Mouse (Mus musculus) lung, postnatal 14 days (tissue): ENCODE data around the gene Ubr3.

Source experiments
- DNase-seq: peaks from one replicate; pipeline ENCODE4 v3.0.0; 2021

The Ubr3 gene

DNA sequence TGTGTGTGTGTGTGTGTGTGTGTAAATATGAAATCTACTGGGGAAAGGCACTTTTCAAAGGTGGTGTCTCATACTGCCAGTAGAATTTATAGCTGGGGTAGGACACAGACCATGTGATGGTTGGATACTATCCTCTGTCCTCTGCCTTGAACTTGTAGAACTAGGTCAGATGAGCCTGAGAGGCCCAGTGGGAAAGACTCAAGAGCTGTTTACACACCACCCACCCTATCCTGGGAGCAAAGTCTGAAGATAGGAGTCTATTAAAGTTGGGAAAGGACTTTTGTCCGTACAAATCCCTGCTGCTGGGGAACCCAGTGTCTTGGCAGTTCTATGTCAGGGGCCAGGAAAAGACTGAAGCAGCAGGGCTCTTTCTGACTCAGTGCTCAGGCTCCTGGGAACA is 138.3 kb downstream of the Ubr3 start:
- no peak for DNase-seq

GRCm38 (mm10) chr2:70037221-70037620 is 140.2 kb downstream of the Ubr3 start:
- peak; percentile 39 for DNase-seq

- DNase-seq, result no peak
These were observed 141.7 kb downstream of the Ubr3 start, which contains the start of gene Myo3b for GRCm38 (mm10) chr2:70038752-70039151. Gene Myo3b, plus strand, starts transcription at chr2:70039126.

DNA sequence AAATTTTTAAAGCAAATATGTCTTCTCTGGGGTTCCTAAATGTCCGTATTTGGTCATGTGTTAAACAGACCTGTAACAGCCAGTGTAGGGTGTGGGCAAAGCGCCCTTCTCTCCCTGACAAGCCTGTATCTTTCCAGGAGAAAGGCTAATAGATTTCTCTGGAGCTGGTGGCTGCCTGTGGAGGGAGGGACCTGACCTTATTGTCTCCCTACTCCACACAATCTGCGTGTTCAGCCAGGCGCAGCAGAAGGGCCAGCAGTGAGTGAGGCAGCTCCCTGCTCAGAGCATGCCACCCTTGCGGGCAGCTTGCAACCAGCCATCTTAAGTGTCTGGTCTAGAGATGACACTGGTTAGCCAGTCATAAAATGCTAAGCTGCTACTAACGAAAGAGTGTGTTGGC is 147.4 kb downstream of the Ubr3 start:
- DNase-seq, result no peak

DNA sequence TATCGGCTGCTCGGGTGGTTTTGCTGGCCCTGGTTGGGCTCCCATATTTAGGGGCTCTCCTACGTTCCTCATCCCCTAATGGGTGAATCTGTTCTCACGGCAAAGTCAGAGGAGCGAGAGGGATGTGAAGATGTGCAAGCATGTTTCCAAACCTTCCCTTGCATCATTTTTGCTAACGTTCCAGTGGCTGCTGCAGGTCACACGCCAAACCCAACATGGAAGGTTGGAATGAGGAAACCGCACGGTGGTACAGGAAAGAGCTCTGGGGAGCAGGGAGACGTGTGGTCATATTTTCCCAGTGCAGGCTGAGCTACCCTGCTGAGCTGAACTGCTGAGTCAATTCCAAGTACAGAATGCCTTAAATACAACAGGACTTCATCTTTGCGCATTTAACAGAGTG is 150.8 kb downstream of the Ubr3 start:
- DNase-seq, result no peak

DNA sequence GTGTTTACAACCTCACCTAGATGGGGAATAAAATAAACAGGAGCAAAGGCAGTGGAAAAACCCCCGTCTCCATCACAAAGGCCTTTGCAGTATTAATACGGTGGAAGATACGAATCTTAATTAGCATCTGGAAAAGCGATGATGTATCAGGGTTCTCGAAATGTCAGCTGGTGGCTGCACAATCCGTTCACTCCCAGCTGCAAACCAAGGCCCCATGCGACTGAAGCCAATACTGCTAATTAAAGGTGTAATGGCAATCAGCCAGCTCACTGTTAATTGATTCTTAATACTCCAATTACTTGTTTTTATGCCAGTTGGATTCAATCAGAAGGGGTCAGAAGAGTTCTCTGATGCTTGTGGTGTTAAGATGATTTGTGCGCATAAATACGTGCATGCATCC is 156.8 kb downstream of the Ubr3 start:
- DNase-seq, result no peak

GRCm38 (mm10) chr2:70058201-70058600 is 161.2 kb downstream of the Ubr3 start:
- no peak for DNase-seq

DNA sequence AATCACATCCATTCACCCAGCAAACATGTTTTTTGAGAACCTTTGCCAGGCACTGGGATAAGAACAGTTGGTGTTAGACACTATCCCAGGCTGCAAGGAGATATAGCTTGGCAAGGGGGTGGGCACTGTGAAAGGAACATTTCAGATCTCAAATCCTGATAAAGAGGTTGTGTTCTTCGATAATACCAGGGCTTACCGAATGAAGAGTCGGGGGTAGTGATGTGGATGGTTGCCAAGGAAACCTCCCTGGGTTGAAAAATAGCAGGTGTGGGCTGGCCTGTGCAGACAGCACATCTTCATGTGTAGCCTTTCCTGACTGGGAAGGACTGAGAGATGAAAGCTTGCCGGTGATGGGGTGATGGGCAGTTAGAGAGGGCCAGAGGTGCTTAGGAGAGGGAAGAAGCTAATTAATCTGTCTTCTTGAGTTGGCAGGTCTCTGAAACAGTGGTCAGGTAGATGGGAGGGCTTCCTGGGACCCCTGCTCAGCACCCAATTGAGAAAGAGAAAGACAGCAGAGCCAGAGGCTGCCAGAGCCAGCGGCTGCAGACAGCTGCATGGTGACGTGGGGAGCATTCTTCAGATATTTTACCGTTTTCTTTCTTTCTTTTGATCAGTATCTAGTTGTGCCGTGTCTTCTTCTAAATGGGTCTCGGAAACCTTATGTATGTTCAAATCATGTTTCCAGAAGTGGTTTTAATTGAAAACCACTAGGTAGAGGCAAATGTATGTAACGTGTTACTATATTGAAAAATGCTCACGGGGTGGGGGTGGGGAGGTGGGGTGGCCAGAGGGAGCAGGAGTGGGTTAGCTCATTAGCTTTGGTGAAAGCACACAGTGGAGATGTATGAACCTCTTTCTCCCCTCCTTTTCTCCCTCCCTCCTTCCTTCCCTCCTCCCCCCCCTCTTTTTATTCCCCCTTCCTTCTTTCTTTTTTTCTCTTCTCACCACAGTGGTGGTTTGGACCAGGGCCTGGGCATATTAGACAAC is 163.6 kb downstream of the Ubr3 start:
- no peak for DNase-seq

- no peak for DNase-seq
These were observed 168.1 kb downstream of the Ubr3 start for GRCm38 (mm10) chr2:70065116-70065515.

DNA sequence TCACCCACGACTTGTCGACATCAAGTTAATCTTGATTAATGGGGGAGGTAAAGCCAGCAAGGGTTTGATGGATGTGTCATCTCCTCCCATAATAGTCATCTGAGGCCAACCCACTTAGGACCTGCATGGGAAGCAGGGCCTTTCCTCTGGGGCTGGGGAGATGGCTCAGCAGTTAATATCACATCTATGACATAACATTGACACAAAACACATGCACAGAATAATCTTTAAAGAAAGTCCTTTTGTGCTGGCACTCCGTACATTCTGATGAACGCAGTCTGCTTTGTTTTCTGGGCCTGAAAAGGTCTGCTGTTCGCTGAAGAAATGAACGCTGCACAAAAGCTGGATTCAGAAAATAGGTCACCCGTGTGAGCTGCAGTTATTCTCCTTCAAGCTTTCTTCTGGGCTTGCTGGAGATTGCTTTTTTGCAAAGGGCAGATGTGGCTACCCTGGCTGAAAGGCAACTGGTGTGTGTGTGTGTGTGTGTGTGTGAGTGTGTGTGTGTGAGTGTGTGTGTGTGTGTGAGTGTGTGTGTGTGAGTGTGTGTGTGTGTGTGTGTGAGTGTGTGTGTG is 168.8 kb downstream of the Ubr3 start:
- no peak for DNase-seq

GRCm38 (mm10) chr2:70066338-70067022 is 169.4 kb downstream of the Ubr3 start:
- DNase-seq, result no peak

- DNase-seq, result no peak
These were observed 172.8 kb downstream of the Ubr3 start for GRCm38 (mm10) chr2:70069861-70070260.
